Mouse (Mus musculus): ENCODE data around the gene Vasp.

- no peak for TF ChIP-seq TAL1 (IDR thresholded peaks at IDR 0.05; ENCODE audit: low read length)
- no peak for TF ChIP-seq GATA1 (IDR thresholded peaks at IDR 0.05; ENCODE audit: low read length)
Measured at GRCm38 (mm10) chr7:19301461-19302263, 30.0 kb upstream of the Vasp start.

Measured in erythroblast, embryonic 14.5 days (primary cell).